Mouse (Mus musculus): ENCODE results near the gene 0610030E20Rik. TPM values are rescaled to one million over a fixed set of nuclear protein-coding genes. Genes with fewer than 3 reads are reported as not detected.
A peak's percentile ranks its signal among the peaks of the same experiment; 100 is the strongest.

0610030E20Rik gene
- polyA plus RNA-seq, 1 experiment from 2014 or later = 36.7 TPM

DNA sequence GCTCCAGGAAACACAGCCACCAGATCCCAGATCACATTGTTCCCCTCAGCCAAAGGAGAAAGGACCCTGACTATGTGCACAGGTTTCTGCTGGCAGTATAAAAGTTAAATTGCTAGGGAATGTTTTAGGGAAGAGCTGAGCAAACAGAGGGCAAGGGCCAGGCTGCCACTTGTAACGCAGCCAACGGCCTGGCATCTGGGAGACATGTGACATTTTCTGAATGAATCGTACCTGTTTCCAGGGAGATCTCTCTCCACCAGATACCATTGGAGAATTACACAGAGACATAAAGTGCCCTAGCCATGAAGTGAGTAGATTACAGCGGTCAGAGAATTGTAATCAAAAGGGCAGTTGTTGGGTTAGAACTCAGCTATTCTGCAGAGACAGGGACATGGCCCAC lies 26.1 kb downstream of the 0610030E20Rik start:
- no peak overlapping the region for H3K4me3 ChIP-seq
- no peak overlapping the region for H3K4me2 ChIP-seq
- no peaks in the 10 kb centered on the region for H3K36me3 ChIP-seq
- no peaks in the 10 kb centered on the region for H3K27me3 ChIP-seq
- WGBS = 86% methylated on average over 4 of the region's 4 CpGs
- H3K9ac ChIP-seq = no peak overlapping the region
- no peaks in the 10 kb centered on the region for H3K9me3 ChIP-seq
- peaks cover 9% of the 10 kb centered on the region; the same call in 1 of the 2 replicates for H3K4me1 ChIP-seq
- no peak for ATAC-seq (ENCODE audit: insufficient number of reproducible peaks, insufficient read depth, low FRiP score, low TSS enrichment, low read depth)
- H3K27ac ChIP-seq = no peak overlapping the region

DNA sequence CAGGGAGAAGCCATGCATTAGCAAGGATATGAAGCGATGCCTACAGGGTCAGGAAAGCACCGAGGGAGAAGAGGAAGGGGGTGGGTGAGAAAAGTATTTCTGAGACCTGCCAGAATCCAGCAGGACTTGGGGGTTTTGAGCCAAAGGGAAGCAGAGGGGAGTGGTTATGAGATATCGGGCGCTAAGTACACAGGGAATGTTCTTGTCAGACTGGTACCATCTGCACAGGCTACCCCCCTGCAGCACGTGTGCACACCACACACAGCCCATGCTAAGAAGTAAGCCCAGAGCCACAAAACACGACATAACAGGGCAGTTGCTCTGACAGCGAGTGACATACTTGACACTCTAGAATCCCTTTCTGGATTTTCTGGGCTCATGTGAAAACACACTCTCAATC lies 27.1 kb downstream of the 0610030E20Rik start:
- H3K36me3 ChIP-seq = no peaks in the 10 kb centered on the region
- H3K27me3 ChIP-seq = peaks cover under 1% of the 10 kb centered on the region
- no peak overlapping the region for H3K27ac ChIP-seq
- H3K4me1 ChIP-seq = peaks cover 9% of the 10 kb centered on the region; the same call in 1 of the 2 replicates
- H3K4me3 ChIP-seq = no peak overlapping the region
- no peak overlapping the region for H3K9ac ChIP-seq
- WGBS = 55% methylated on average over 7 of the region's 7 CpGs
- H3K4me2 ChIP-seq = no peak overlapping the region
- no peak for ATAC-seq (ENCODE audit: insufficient number of reproducible peaks, insufficient read depth, low FRiP score, low TSS enrichment, low read depth)
- no peaks in the 10 kb centered on the region for H3K9me3 ChIP-seq

DNA sequence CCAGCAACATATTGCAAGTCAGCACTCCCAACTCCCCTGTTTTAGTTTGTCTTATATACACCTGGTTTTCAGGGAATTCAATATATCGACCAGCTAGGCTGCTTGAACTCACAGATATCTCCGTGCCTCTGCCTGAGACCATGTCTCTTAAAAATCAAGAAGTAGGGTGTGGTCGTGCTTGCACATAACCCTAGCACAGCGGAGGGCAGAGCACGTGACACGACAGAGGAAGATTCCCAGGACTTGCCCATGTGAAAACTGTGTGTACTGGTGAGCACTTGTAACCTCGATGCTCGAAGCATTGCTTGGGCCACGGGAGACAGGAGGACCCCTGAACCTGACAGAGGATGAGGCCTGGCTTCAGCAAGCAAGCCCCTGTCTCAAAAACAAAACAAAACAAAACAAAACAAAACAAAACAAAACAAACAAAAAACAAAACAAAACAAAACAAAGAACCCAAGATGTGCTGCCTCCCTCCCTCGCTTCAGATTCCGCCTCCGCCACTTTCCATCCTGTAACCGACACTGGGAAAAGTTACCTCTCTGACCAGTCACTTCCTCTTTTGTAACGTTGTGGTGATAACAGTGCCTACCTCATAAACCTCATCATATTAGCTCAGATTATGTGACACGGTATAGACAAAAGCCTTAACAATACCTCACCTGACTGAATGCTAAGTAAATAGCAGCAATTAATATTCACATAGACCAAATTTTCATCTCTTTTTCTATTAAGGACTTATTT lies 27.9 kb downstream of the 0610030E20Rik start:
- WGBS = 81% methylated on average over 15 of the region's 15 CpGs
- Histone ChIP-seq H3K9ac (no peak overlapping the region), H3K36me3 (no peaks in the 10 kb centered on the region), H3K27ac (no peak overlapping the region), H3K4me2 (no peak overlapping the region), H3K27me3 (peaks cover 6% of the 10 kb centered on the region), H3K9me3 (no peaks in the 10 kb centered on the region), H3K4me1 (peaks cover 16% of the 10 kb centered on the region), H3K4me3 (no peak overlapping the region)
- ATAC-seq (ENCODE audit: insufficient number of reproducible peaks, insufficient read depth, low FRiP score, low TSS enrichment, low read depth) = no peak

DNA sequence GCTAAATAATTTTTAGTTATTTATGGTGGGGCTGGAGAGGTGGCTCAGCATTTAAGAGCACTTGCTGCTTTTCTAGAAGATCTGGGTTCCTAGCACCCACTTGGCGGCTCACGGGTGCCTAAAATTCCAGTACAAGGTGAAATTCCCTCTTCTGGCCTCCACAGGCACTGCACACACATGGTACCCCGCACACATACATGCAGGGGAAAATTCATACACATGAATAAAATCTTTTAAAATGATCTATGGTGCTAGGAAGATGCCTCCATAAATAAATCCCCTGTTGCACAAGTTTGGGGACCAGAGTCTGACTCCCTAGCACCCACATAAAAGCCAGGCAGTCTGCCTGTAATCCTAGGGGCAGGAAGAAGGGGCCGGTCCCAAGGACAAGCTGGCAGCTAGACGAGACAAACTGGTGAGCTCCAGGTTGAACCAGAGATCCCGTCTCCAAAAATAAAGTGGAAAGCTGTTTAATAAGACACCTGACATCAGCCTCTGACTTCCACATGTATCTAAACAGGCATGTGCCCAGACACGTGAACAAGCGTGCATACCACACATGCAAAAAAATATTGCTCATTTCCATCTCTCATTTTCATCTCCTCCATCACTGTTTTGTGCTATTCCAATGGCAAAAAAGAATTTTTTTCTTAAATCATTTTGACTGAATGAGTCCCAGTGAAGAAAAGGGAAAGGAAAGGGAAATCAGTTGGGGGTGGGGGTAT lies 31.6 kb downstream of the 0610030E20Rik start:
- no peak overlapping the region for H3K4me3 ChIP-seq
- H3K9me3 ChIP-seq = no peaks in the 10 kb centered on the region
- H3K4me1 ChIP-seq = peaks cover 11% of the 10 kb centered on the region
- H3K27ac ChIP-seq = no peak overlapping the region
- H3K36me3 ChIP-seq = no peaks in the 10 kb centered on the region
- H3K9ac ChIP-seq = no peak overlapping the region
- no peak overlapping the region for H3K4me2 ChIP-seq
- peaks cover 6% of the 10 kb centered on the region for H3K27me3 ChIP-seq
- 85% methylated on average over 8 of the region's 8 CpGs for WGBS
- no peak for ATAC-seq (ENCODE audit: insufficient number of reproducible peaks, insufficient read depth, low FRiP score, low TSS enrichment, low read depth)

DNA sequence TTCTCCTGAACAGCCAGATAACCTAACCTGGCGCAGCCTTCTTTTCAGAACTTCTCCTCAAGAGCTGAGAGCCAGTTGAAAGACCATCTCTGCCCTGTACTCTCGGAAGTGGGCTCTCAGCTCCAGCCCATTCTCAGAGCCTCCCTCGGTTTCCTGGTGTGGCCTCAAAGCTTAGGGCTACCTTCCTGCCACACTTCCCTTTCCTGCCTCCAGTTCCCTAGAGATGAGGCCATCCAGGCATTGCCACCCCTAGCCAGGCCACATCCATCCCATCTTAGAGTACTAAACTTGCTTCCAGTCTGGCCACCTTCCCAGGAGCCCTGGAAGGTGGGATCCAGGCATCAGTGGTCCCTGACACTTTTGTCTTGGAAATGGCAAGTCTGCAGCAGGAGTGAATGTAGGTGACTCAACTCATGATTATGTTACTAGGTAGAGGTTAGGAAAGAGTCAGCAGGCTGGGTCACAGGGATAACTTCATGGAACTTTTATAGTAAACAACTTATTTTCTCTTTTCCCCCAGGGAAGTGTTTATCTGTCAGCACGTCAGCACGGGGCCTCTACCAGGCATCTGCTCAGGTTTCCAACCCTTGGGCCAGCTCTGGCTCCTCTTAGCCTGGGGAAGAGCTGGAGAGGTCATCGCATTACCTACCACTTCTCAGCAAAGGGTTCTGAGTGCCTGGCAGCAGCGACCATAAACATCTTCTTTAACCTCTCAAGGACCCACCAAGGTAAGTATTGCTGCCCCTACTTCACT lies 32.4 kb downstream of the 0610030E20Rik start:
- Histone ChIP-seq H3K27ac (peak overlapping the region; percentile 29; the same call in 1 of the 2 replicates), H3K4me1 (peaks cover 11% of the 10 kb centered on the region), H3K4me2 (peak overlapping the region; percentile 78), H3K4me3 (peak overlapping the region; percentile 60), H3K9me3 (no peaks in the 10 kb centered on the region), H3K36me3 (0 out of 2 replicates have a peak, but pooled peaks cover 5% of the 10 kb centered on the region), H3K9ac (peak overlapping the region; percentile 75), H3K27me3 (peaks cover 6% of the 10 kb centered on the region)
- 37% methylated on average over 7 of the region's 7 CpGs for WGBS
- no peak for ATAC-seq (ENCODE audit: insufficient number of reproducible peaks, insufficient read depth, low FRiP score, low TSS enrichment, low read depth)

DNA sequence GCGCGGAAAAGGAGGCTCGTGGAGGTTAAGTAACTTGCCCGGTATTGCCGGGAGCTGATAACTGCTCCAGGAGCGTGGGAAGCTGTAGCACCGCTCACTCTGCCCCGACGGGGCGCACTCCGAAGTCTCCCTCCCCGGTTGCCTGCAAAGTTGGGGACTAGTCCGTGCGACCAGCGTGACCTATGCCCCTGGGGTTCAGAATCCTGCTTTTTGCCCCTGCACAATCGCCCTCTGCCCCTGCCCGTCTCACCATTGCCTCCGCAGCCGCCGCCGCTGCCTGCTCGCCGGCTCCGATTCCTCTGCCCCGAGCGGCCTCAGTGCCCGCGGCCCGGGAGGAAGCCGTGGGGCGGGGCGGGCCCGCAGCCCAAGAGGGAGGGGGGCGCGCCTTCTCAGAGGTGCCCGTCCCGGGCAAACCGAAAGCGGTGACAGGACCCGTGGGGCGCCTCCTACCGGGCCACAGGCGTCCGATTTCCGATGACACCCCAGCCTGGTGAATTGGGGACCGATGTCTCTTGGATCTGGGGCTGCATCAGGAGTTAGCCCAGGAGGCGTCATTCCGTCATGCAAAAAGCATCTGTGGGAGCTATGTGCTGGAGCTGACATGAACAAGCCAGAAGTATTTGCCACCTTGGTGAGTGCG lies 33.1 kb downstream of the 0610030E20Rik start, which contains the start of gene Vamp5:
TSS of gene Vamp5 (minus strand) at position 338 of the 640 bp plus-strand sequence.
- Histone ChIP-seq H3K27ac (peak within 1 kb of the TSS; percentile 29; the same call in 1 of the 2 replicates), H3K27me3 (peaks cover 6% of the 10 kb centered on the region), H3K4me3 (peak within 1 kb of the TSS; percentile 60), H3K9ac (peak within 1 kb of the TSS; percentile 75), H3K36me3 (peaks cover 12% of the 10 kb centered on the region), H3K9me3 (no peaks in the 10 kb centered on the region), H3K4me1 (peaks cover 11% of the 10 kb centered on the region), H3K4me2 (peak within 1 kb of the TSS; percentile 78)
- whole genome bisulfite sequencing = under 1% methylated on average over 49 of the region's 49 CpGs
- peak; percentile 75; the same call in 1 of the 2 replicates for ATAC-seq (ENCODE audit: insufficient number of reproducible peaks, insufficient read depth, low FRiP score, low TSS enrichment, low read depth)

DNA sequence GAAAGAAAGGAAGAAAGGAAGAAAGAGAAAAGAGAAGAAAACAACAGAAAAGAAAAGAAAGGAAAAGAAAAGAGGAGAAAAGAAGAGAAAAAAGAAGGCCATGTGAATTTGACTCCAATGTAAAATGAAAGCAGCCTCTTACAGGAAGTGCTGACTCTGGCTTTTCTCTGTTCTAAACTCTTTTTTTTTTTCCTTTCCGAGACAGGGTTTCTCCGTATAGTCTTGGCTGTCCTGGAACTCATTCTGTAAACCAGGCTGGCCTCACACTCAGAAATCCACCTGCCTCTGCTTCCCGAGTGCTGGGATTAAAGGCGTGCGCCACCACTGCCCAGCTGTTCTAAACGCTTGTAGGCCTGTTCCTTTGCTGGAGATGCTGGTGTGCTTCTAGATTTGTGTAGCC lies 35.4 kb downstream of the 0610030E20Rik start:
- no peak overlapping the region for H3K9ac ChIP-seq
- WGBS = 76% methylated on average over 6 of the region's 6 CpGs
- no peak overlapping the region for H3K4me3 ChIP-seq
- peaks cover 12% of the 10 kb centered on the region for H3K4me1 ChIP-seq
- peaks cover 6% of the 10 kb centered on the region for H3K27me3 ChIP-seq
- no peak overlapping the region for H3K27ac ChIP-seq
- H3K36me3 ChIP-seq = peaks cover 25% of the 10 kb centered on the region
- H3K9me3 ChIP-seq = no peaks in the 10 kb centered on the region
- H3K4me2 ChIP-seq = no peak overlapping the region
- no peak for ATAC-seq (ENCODE audit: insufficient number of reproducible peaks, insufficient read depth, low FRiP score, low TSS enrichment, low read depth)

DNA sequence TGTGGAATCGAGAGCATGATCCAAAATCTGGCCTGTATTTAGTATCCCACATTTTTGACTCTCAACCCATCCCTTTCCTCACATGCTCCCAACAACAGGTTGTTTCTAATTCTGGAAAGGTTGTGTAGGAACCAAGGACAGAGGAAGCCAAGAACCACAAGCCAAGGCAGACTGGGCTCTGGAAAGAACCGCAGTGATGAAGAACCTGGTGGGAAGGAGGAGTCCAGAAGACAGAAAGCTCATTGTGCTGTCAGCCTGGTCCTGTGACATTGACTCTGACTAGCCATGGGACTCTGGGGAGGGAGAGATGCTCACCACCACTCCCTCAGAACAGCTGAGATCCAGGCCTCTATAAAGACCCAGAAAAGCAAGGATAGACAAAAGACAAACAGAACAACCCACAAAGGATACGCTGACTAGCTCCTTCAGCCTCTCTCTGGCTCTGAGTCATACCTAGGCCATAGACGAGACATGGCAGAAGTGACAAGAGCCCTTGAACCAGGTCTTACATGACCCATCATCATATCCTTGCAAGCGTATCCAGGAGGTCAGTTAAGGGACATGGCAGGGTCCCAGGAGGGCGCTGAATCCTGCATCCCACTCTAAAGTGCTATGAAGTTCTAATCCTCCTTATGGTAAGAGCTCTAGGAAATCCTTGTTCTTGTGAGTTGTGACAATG lies 36.2 kb downstream of the 0610030E20Rik start:
- Histone ChIP-seq H3K9ac (no peak overlapping the region), H3K4me1 (peaks cover 18% of the 10 kb centered on the region), H3K36me3 (peaks cover 31% of the 10 kb centered on the region), H3K4me2 (no peak overlapping the region), H3K9me3 (no peaks in the 10 kb centered on the region), H3K27ac (no peak overlapping the region), H3K27me3 (peaks cover 6% of the 10 kb centered on the region), H3K4me3 (no peak overlapping the region)
- no peak for ATAC-seq (ENCODE audit: insufficient number of reproducible peaks, insufficient read depth, low FRiP score, low TSS enrichment, low read depth)
- 86% methylated on average over 6 of the region's 6 CpGs for WGBS

DNA sequence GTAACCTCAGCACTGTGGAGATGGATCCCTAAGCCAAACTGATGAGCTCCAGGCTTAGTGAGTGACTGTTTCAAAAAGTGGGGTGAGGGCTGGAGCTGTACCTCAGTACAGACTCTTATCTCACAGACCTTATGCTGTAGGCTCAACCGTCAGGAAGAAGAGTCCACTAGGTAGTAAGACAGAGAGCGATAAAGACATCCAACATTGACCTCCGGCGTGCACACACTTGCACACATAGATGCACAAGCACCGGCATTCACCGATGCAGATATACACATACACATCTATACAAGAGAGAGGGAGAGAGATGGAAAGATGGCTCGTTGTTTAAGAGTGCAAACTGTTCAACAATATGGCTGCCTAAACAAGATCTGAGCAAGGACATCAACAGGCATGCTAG lies 36.8 kb downstream of the 0610030E20Rik start:
- 94% methylated on average over 7 of the region's 7 CpGs for WGBS
- peaks cover 6% of the 10 kb centered on the region for H3K27me3 ChIP-seq
- no peak overlapping the region for H3K4me3 ChIP-seq
- H3K9me3 ChIP-seq = no peaks in the 10 kb centered on the region
- ATAC-seq (ENCODE audit: insufficient number of reproducible peaks, insufficient read depth, low FRiP score, low TSS enrichment, low read depth) = no peak
- peaks cover 25% of the 10 kb centered on the region for H3K4me1 ChIP-seq
- no peak overlapping the region for H3K4me2 ChIP-seq
- peaks cover 31% of the 10 kb centered on the region for H3K36me3 ChIP-seq
- no peak overlapping the region for H3K9ac ChIP-seq
- no peak overlapping the region for H3K27ac ChIP-seq

DNA sequence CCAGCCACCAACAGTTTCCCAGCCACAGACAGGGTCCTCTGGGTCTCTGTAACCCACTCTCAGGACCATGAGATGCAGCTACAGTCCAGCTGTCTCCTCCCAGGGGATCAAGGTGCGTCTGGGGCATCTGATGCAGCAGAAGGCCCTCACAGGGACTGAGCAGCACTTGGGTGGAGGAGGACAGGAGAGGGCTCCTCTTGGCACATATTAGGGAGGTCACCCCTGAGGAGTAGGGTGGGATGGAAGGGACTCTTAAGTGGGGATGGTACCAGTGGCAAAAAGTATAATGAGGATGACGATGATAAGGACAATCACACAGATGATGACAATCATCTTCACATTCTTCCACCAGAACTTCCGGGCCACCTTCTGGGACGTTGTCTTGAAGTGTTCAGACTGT lies 38.1 kb downstream of the 0610030E20Rik start:
- no peak overlapping the region for H3K27ac ChIP-seq
- no peak overlapping the region for H3K4me2 ChIP-seq
- H3K36me3 ChIP-seq = peaks cover 31% of the 10 kb centered on the region
- no peak overlapping the region for H3K4me3 ChIP-seq
- no peak overlapping the region for H3K9ac ChIP-seq
- H3K27me3 ChIP-seq = no peaks in the 10 kb centered on the region; the same call in 1 of the 2 replicates
- no peak for ATAC-seq (ENCODE audit: insufficient number of reproducible peaks, insufficient read depth, low FRiP score, low TSS enrichment, low read depth)
- WGBS = 92% methylated on average over 4 of the region's 4 CpGs
- peaks cover 24% of the 10 kb centered on the region for H3K4me1 ChIP-seq
- no peaks in the 10 kb centered on the region for H3K9me3 ChIP-seq
